Mouse (Mus musculus) hindbrain, postnatal 0 days (tissue): ENCODE data around the gene Gm4756. TPM values are rescaled to one million over a fixed set of nuclear protein-coding genes. Genes with fewer than 3 reads are reported as not detected.

Source experiments
- ATAC-seq: fragments of 200-750 bp; cut with Nextera tagmentation; 2 replicates; pipeline ENCODE4 v1.8.0; 2017; ENCODE audit warnings: mild to moderate bottlenecking, moderate TSS enrichment, moderate library complexity
- DNase-seq: peaks from one replicate; pipeline ENCODE4 v3.0.0-alpha.2; 2015; ENCODE audit warnings: low spot score
- H3K27ac ChIP-seq: fragments of 300-500 bp; sonication (generic); 2 replicates; pipeline ENCODE4 v1.5.1; 2014; ENCODE audit warnings: mild to moderate bottlenecking
- H3K27me3 ChIP-seq: fragments of 300-500 bp; sonication (generic); 2 replicates; pipeline ENCODE4 v1.6.1; 2014; ENCODE audit warnings: low read length, mixed read lengths; ENCODE audit not compliant: insufficient read depth
- H3K36me3 ChIP-seq: fragments of 300-500 bp; sonication (generic); 2 replicates; pipeline ENCODE4 v1.6.1; 2014; ENCODE audit warnings: low read length, mixed read lengths; ENCODE audit not compliant: insufficient read depth
- H3K4me1 ChIP-seq: fragments of 300-500 bp; sonication (generic); 2 replicates; pipeline ENCODE4 v1.6.1; 2014; ENCODE audit warnings: antibody characterized with exemption, low read length, mixed read lengths; ENCODE audit not compliant: insufficient read depth
- H3K4me2 ChIP-seq: fragments of 300-500 bp; sonication (generic); 2 replicates; pipeline ENCODE4 v1.6.1; 2014; ENCODE audit warnings: low read depth, mild to moderate bottlenecking, low read length, moderate library complexity, mixed read lengths
- H3K4me3 ChIP-seq: fragments of 300-500 bp; sonication (generic); 2 replicates; pipeline ENCODE4 v1.5.1; 2014; ENCODE audit warnings: low read length
- H3K9ac ChIP-seq: fragments of 300-500 bp; sonication (generic); replicated peaks from 2 replicates; pipeline ENCODE4 v1.6.1; 2014; ENCODE audit warnings: mild to moderate bottlenecking, low read length, moderate library complexity, mixed read lengths
- H3K9me3 ChIP-seq: fragments of 300-500 bp; sonication (generic); 2 replicates; pipeline ENCODE4 v1.6.1; 2016; ENCODE audit warnings: low read length, mixed read lengths
- CTCF ChIP-seq: IDR thresholded peaks from 2 replicates; pipeline ENCODE4 v1.5.1; 2016; ENCODE audit warnings: antibody characterized with exemption, control low read depth, low read depth
- WGBS: fragments of 180-500 bp; shearing (Covaris S2); extraction: QIAGEN DNeasy Blood & Tissue Kit; methylation state at CpG from one replicate; pipeline ENCODE4 v1.1.7; 2014; 5-methylcytosine and 5-hydroxymethylcytosine counted together
- polyA plus RNA-seq: library from polyadenylated mRNA; unstranded; fragments of >200 nt; fragmentation: Nextera tagmentation; extraction: Ambion mirVana; gene quantifications from 2 replicates; pipeline ENCODE4 v1.2.1, GENCODE M21; 2015
- total RNA-seq: library from RNA; depleted of rRNA; stranded (reverse); fragments of >200 nt; gene quantifications from 2 replicates; pipeline ENCODE4 v1.2.3, GENCODE M21; 2014; rRNA removed

Gm4756 gene
- total and polyA plus RNA-seq, 2 experiments from 2014 or later: not detected

DNA sequence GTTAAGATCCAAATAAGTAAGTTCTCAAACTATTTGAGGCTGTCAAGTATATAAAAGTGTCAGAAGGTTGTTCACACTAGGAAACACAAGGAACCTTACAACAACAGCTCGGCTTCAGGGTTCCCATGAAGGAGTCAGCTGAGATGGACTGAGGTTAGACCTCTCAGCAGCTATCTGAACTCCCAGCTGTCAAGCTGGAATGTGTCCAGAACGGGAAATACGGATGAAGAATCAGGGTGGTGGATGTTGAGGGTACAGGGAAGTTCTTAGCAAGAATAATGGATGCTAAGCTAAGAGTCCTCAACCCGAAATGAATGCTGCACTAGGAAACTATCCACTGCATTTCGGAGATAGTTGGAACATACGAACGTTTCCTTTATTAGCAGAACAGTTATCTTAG, 117.2 kb downstream of the Gm4756 start:
- H3K27me3 ChIP-seq: no peaks in the 10 kb centered on the region
- H3K27ac ChIP-seq: no peak overlapping the region
- peaks cover 7% of the 10 kb centered on the region; the same call in 1 of the 2 replicates for H3K9me3 ChIP-seq
- ATAC-seq: no peak
- H3K4me3 ChIP-seq: no peak overlapping the region
- H3K9ac ChIP-seq: no peak overlapping the region
- H3K4me2 ChIP-seq: no peak overlapping the region
- 0 out of 2 replicates have a peak, but pooled peaks cover 3% of the 10 kb centered on the region for H3K4me1 ChIP-seq
- TF ChIP-seq CTCF: no peak
- 76% methylated on average over 7 of the region's 7 CpGs for WGBS
- no peaks in the 10 kb centered on the region for H3K36me3 ChIP-seq
- no peak for DNase-seq

Other genes starting within 250 kb of the Gm4756 start
- 1,721 and 1,894 TPM in 2 replicates for gene Rtn1, start 240.6 kb downstream of the Gm4756 start, total RNA-seq
- gene Rtn1, start 240.6 kb downstream of the Gm4756 start, polyA plus RNA-seq: 3,263 and 3,445 TPM in 2 replicates
- gene Lrrc9, start 207.8 kb downstream of the Gm4756 start, total RNA-seq: 3.1 and 3.7 TPM in 2 replicates
- 2.9 and 3.8 TPM in 2 replicates for gene Lrrc9, start 207.8 kb downstream of the Gm4756 start, polyA plus RNA-seq
- 18.9 and 20.8 TPM in 2 replicates for gene Pcnx4, start 113.3 kb downstream of the Gm4756 start, total RNA-seq
- 17.9 and 18.9 TPM in 2 replicates for gene Pcnx4, start 113.3 kb downstream of the Gm4756 start, polyA plus RNA-seq
- gene Dhrs7, start 15.2 kb upstream of the Gm4756 start, total RNA-seq: 14.4 and 14.7 TPM in 2 replicates
- gene Dhrs7, start 15.2 kb upstream of the Gm4756 start, polyA plus RNA-seq: 31.9 and 34.6 TPM in 2 replicates
- 116 and 126 TPM in 2 replicates for gene Ppm1a, start 107.8 kb upstream of the Gm4756 start, total RNA-seq
- gene Ppm1a, start 107.8 kb upstream of the Gm4756 start, polyA plus RNA-seq: 75.4 and 79.1 TPM in 2 replicates